Mouse (Mus musculus) 3T3-L1 (cell line): ENCODE data around the gene Slc35g2.

Source experiments
- DNase-seq: peaks from one replicate; pipeline ENCODE4 v3.0.0-alpha.2; 2015; ENCODE audit warnings: low read depth, low spot score

Slc35g2 gene

GRCm38 (mm10) chr9:100558991-100559390, 11.9 kb downstream of the Slc35g2 start:
- DNase-seq, result no peak

GRCm38 (mm10) chr9:100558023-100558573, 12.8 kb downstream of the Slc35g2 start:
- DNase-seq, result no peak

- no peak for DNase-seq
Observed at GRCm38 (mm10) chr9:100555686-100556085, 15.2 kb downstream of the Slc35g2 start.

GRCm38 (mm10) chr9:100548313-100548712, 22.6 kb downstream of the Slc35g2 start:
- DNase-seq, result peak; percentile 58

GRCm38 (mm10) chr9:100546594-100546910, 24.3 kb downstream of the Slc35g2 start:
- no peak for DNase-seq

GRCm38 (mm10) chr9:100545715-100546593, 24.9 kb downstream of the Slc35g2 start, which contains the start of gene Nck1:
TSS of gene Nck1 (minus strand) at chr9:100546134.
- peak; percentile 94 for DNase-seq

- DNase-seq, result peak; percentile 45
Observed at GRCm38 (mm10) chr9:100544948-100545714, 25.8 kb downstream of the Slc35g2 start.

GRCm38 (mm10) chr9:100535618-100536262, 35.1 kb downstream of the Slc35g2 start:
- DNase-seq, result peak; percentile 35

GRCm38 (mm10) chr9:100534686-100535085, 36.2 kb downstream of the Slc35g2 start:
- no peak for DNase-seq

GRCm38 (mm10) chr9:100532847-100533505, 37.9 kb downstream of the Slc35g2 start:
- DNase-seq, result no peak

- DNase-seq, result peak; percentile 75
Observed at GRCm38 (mm10) chr9:100531296-100531695, 39.6 kb downstream of the Slc35g2 start.

GRCm38 (mm10) chr9:100525225-100525624, 45.7 kb downstream of the Slc35g2 start:
- no peak for DNase-seq

- no peak for DNase-seq
Observed at GRCm38 (mm10) chr9:100522029-100522428, 48.9 kb downstream of the Slc35g2 start.

GRCm38 (mm10) chr9:100520586-100520985, 50.3 kb downstream of the Slc35g2 start:
- DNase-seq, result peak; percentile 86

GRCm38 (mm10) chr9:100520012-100520411, 50.9 kb downstream of the Slc35g2 start:
- peak; percentile 45 for DNase-seq

GRCm38 (mm10) chr9:100507581-100507980, 63.3 kb downstream of the Slc35g2 start:
- DNase-seq, result no peak

- peak; percentile 21 for DNase-seq
Observed at GRCm38 (mm10) chr9:100506652-100507051, 64.2 kb downstream of the Slc35g2 start.

- no peak for DNase-seq
Observed at GRCm38 (mm10) chr9:100505498-100505897, 65.4 kb downstream of the Slc35g2 start.
